In the genomic region with DNA sequence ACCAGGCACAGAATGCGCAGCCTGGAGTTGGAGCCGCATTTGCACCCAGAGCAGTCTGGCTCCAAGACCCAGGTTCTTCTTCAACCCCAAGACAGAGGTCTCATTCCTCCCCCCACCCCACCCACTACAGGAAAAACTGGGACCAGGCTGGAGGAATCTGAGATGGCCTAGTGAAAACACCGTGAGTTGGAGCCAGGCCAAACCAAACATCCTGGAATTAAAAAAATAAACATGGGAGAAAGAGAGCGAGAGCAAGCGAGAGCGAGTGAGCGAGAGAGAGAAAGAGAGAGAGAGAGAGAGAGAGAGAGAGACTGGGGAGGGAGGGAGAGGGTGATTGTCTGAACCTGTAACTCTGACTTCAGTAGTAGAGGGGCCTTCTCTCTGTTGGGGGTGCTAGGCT, we compare ENCODE assay signal across 11 mouse cellular contexts.
DNase-seq lines count a peak whose midpoint lies in the region; ATAC-seq and TF ChIP-seq lines count a peak whose summit lies in the region.
"Had no signal": no experiment of that assay in that cellular context is flagged by ENCODE, and none has a peak within 500 bp of the region (broad histone marks: within the 10 kb centered on the region; RNA-seq: fewer than 3 reads in every experiment).

No protein-coding gene starts in this region.

- peak overlapping the region; percentile 39; the same call in 1 of the 2 replicates for H3K27ac ChIP-seq in neural tube, embryonic 11.5 days (ENCODE audit: low read depth, low read length)
- H3K27ac ChIP-seq in neural tube, embryonic 15.5 days (replicated peaks) = no peak overlapping the region
- no peak overlapping the region for H3K27ac ChIP-seq in heart, postnatal 0 days (ENCODE audit: low read depth)
- H3K27ac ChIP-seq in limb, embryonic 12.5 days = peak overlapping the region; percentile 94
- peak overlapping the region; percentile 50 for H3K27ac ChIP-seq in stomach, embryonic 16.5 days (ENCODE audit: low read length)

- no peak for ATAC-seq in neural tube, embryonic 11.5 days (ENCODE audit: insufficient read depth, low FRiP score, low TSS enrichment)
- no peak for ATAC-seq in neural tube, embryonic 15.5 days (ENCODE audit: low FRiP score)
- no peak for ATAC-seq in heart, postnatal 0 days (ENCODE audit: insufficient read depth, low read depth)
- peak; percentile 9; the same call in 1 of the 2 replicates for ATAC-seq in limb, embryonic 12.5 days (ENCODE audit: insufficient number of reproducible peaks, insufficient read depth, low FRiP score, low TSS enrichment, low read depth)
- peak; percentile 46; the same call in 1 of the 2 replicates for ATAC-seq in stomach, embryonic 16.5 days (ENCODE audit: insufficient read depth, low FRiP score)
- ATAC-seq: Patski had no signal

- no peak overlapping the region for H3K4me2 ChIP-seq in neural tube, embryonic 11.5 days (ENCODE audit: low read depth)
- no peak overlapping the region for H3K4me2 ChIP-seq in neural tube, embryonic 15.5 days
- no peak overlapping the region for H3K4me2 ChIP-seq in heart, postnatal 0 days (ENCODE audit: low read depth, low read length)
- H3K4me2 ChIP-seq in limb, embryonic 12.5 days = no peak overlapping the region
- H3K4me2 ChIP-seq in stomach, embryonic 16.5 days (ENCODE audit: low read depth, low read length) = no peak overlapping the region

- H3K4me1 ChIP-seq in neural tube, embryonic 11.5 days (ENCODE audit: control insufficient read depth, insufficient read depth, low read length) = peaks cover 23% of the 10 kb centered on the region
- peaks cover 15% of the 10 kb centered on the region for H3K4me1 ChIP-seq in neural tube, embryonic 15.5 days
- H3K4me1 ChIP-seq in heart, postnatal 0 days (ENCODE audit: control insufficient read depth, insufficient read depth) = no peaks in the 10 kb centered on the region
- peaks cover 42% of the 10 kb centered on the region for H3K4me1 ChIP-seq in limb, embryonic 12.5 days (replicated peaks)
- peaks cover 22% of the 10 kb centered on the region for H3K4me1 ChIP-seq in stomach, embryonic 16.5 days (ENCODE audit: control insufficient read depth, insufficient read depth, low read length)

- DNase-seq in neural tube, embryonic 11.5 days (ENCODE audit: low spot score) = peak; percentile 53
- peak; percentile 62 for DNase-seq in heart, postnatal 0 days (ENCODE audit: low spot score)
- no peak for DNase-seq in gastrocnemius, postnatal 14 days
- DNase-seq in gastrocnemius, postnatal 10 days = no peak
- no peak for DNase-seq in layer of hippocampus, postnatal 14 days (ENCODE audit: low spot score in 2 of 2)
- DNase-seq: left cerebral cortex, postnatal 4 days; thymus, adult 2 months had no signal

- no peak overlapping the region for H3K9ac ChIP-seq in neural tube, embryonic 11.5 days (ENCODE audit: low read length)
- no peak overlapping the region for H3K9ac ChIP-seq in neural tube, embryonic 15.5 days (replicated peaks)
- no peak overlapping the region for H3K9ac ChIP-seq in heart, postnatal 0 days (replicated peaks; ENCODE audit: low read depth, low read length)
- no peak overlapping the region for H3K9ac ChIP-seq in limb, embryonic 12.5 days (replicated peaks)
- no peak overlapping the region for H3K9ac ChIP-seq in stomach, embryonic 16.5 days (ENCODE audit: low read length)

- intact Hi-C loops in gastrocnemius, postnatal 14 days (cut with DNase I; ENCODE audit: low total_unique reads) = no loop called here

- no peaks in the 10 kb centered on the region for H3K36me3 ChIP-seq in neural tube, embryonic 11.5 days (ENCODE audit: control insufficient read depth, insufficient read depth, low read length)
- no peaks in the 10 kb centered on the region for H3K36me3 ChIP-seq in neural tube, embryonic 15.5 days
- H3K36me3 ChIP-seq in heart, postnatal 0 days (replicated peaks; ENCODE audit: control insufficient read depth, insufficient read depth, low read length) = no peaks in the 10 kb centered on the region
- H3K36me3 ChIP-seq in limb, embryonic 12.5 days = no peaks in the 10 kb centered on the region
- H3K36me3 ChIP-seq in stomach, embryonic 16.5 days (ENCODE audit: control insufficient read depth, insufficient read depth, low read length) = no peaks in the 10 kb centered on the region

- TF ChIP-seq CTCF in heart, postnatal 0 days (IDR thresholded peaks at IDR 0.05; ENCODE audit: low read depth) = no peak

- no peak overlapping the region for H3K4me3 ChIP-seq in neural tube, embryonic 11.5 days (ENCODE audit: low read depth, low read length)
- H3K4me3 ChIP-seq in neural tube, embryonic 15.5 days (replicated peaks) = no peak overlapping the region
- H3K4me3 ChIP-seq in heart, postnatal 0 days (ENCODE audit: low read depth, low read length) = no peak overlapping the region
- H3K4me3 ChIP-seq in limb, embryonic 12.5 days (replicated peaks) = no peak overlapping the region
- no peak overlapping the region for H3K4me3 ChIP-seq in stomach, embryonic 16.5 days (replicated peaks; ENCODE audit: low read length)

- peaks cover 3% of the 10 kb centered on the region for H3K27me3 ChIP-seq in neural tube, embryonic 11.5 days (ENCODE audit: control insufficient read depth, insufficient read depth, low read length)
- 0 out of 2 replicates have a peak, but pooled peaks cover 3% of the 10 kb centered on the region for H3K27me3 ChIP-seq in neural tube, embryonic 15.5 days (replicated peaks)
- peaks cover 24% of the 10 kb centered on the region; the same call in 1 of the 2 replicates for H3K27me3 ChIP-seq in heart, postnatal 0 days (ENCODE audit: control insufficient read depth, insufficient read depth, low read length)
- H3K27me3 ChIP-seq in limb, embryonic 12.5 days = peaks cover 5% of the 10 kb centered on the region; the same call in 1 of the 2 replicates
- no peaks in the 10 kb centered on the region for H3K27me3 ChIP-seq in stomach, embryonic 16.5 days (ENCODE audit: control insufficient read depth, insufficient read depth, low read length)

- H3K9me3 ChIP-seq in neural tube, embryonic 11.5 days (ENCODE audit: control insufficient read depth, low read length) = no peaks in the 10 kb centered on the region
- no peaks in the 10 kb centered on the region for H3K9me3 ChIP-seq in neural tube, embryonic 15.5 days (replicated peaks)
- H3K9me3 ChIP-seq in heart, postnatal 0 days (replicated peaks; ENCODE audit: control insufficient read depth, low read length) = no peaks in the 10 kb centered on the region
- H3K9me3 ChIP-seq in limb, embryonic 12.5 days = 0 out of 2 replicates have a peak, but pooled peaks cover 3% of the 10 kb centered on the region
- H3K9me3 ChIP-seq in stomach, embryonic 16.5 days (replicated peaks; ENCODE audit: control insufficient read depth, low read length) = no peaks in the 10 kb centered on the region

- no peak for TF ChIP-seq EP300 in heart, postnatal 0 days (IDR thresholded peaks at IDR 0.05; ENCODE audit: low read depth)

- WGBS in neural tube, embryonic 11.5 days = 58% methylated on average over 7 of the region's 7 CpGs
- 56% methylated on average over 7 of the region's 7 CpGs for WGBS in neural tube, embryonic 15.5 days
- WGBS in heart, postnatal 0 days = 53% methylated on average over 7 of the region's 7 CpGs
- 54% methylated on average over 7 of the region's 7 CpGs for WGBS in limb, embryonic 12.5 days
- 25% methylated on average over 7 of the region's 7 CpGs for WGBS in stomach, embryonic 16.5 days

Comparison
In these comparisons a context has a peak if more than half of its experiments do, and no peak if none do; other contexts are left out.
1. H3K27ac ChIP-seq: peak in neural tube, embryonic 11.5 days (single experiment), limb, embryonic 12.5 days (single experiment) and stomach, embryonic 16.5 days (single experiment); none in neural tube, embryonic 15.5 days (single experiment) and heart, postnatal 0 days (single experiment).
2. ATAC-seq: peak in limb, embryonic 12.5 days (single experiment) and stomach, embryonic 16.5 days (single experiment); none in neural tube, embryonic 11.5 days (single experiment), neural tube, embryonic 15.5 days (single experiment) and heart, postnatal 0 days (single experiment).
3. DNase-seq: peak in neural tube, embryonic 11.5 days (single experiment) and heart, postnatal 0 days (single experiment); none in gastrocnemius, postnatal 14 days (single experiment), gastrocnemius, postnatal 10 days (single experiment) and layer of hippocampus, postnatal 14 days (0 of 2).